In genomic region chr13:70913834-70914233, GRCm38 (mm10) we compare ENCODE assay signal across 18 mouse cellular contexts.
DNase-seq lines count a peak whose midpoint lies in the region; TF ChIP-seq lines count a peak whose summit lies in the region.
"Had no signal": no experiment of that assay in that cellular context is flagged by ENCODE, and none has a peak within 500 bp of the region (broad histone marks: within the 10 kb centered on the region; RNA-seq: fewer than 3 reads in every experiment).

No protein-coding gene starts in this region.

- TF ChIP-seq CTCF in CH12.LX (conservative IDR thresholded peaks at IDR 0.05 in 1 of 2, IDR thresholded peaks at IDR 0.05 in 1 of 2; ENCODE audit: low read depth in 2 of 2, low read length in 2 of 2) = no peak

- no peaks in the 10 kb centered on the region for H3K79me2 ChIP-seq in CH12.LX (replicated peaks; ENCODE audit: control insufficient read depth, extremely low read depth, insufficient read depth, poor library complexity, severe bottlenecking)

- H3K9me3 ChIP-seq in CH12.LX (replicated peaks; ENCODE audit: low read length) = no peaks in the 10 kb centered on the region
- no peaks in the 10 kb centered on the region for H3K9me3 ChIP-seq in ES-E14 (ENCODE audit: control insufficient read depth, insufficient read depth, low read depth, low read length)

- no peak overlapping the region for H3K4me3 ChIP-seq in CH12.LX (replicated peaks in 1 of 3; ENCODE audit: low read depth in 2 of 3, low read length in 2 of 3, poor library complexity in 1 of 3)
- H3K4me3 ChIP-seq in ES-E14 (ENCODE audit: insufficient read depth in 1 of 2, low read depth in 1 of 2, low read length in 2 of 2, poor library complexity in 1 of 2, severe bottlenecking in 1 of 2) = no peak overlapping the region

- TF ChIP-seq RAD21 in CH12.LX (IDR thresholded peaks at IDR 0.05; ENCODE audit: low read depth, low read length) = no peak

- no peak for TF ChIP-seq POLR2A in CH12.LX (IDR thresholded peaks at IDR 0.05; ENCODE audit: low read depth, low read length)

- in situ Hi-C loops in CH12.LX (cut with MboI; ENCODE audit: low pct_ligation_motif_present, low pct_unique_long_range_greater_than_20kb, low sequenced_read_pairs) = no loop called here
- in situ Hi-C loops in ES-E14 (cut with MboI; ENCODE audit: low sequenced_read_pairs in 2 of 2, unreplicated experiment in 2 of 2) = no loop called here

- H3K9ac ChIP-seq in CH12.LX (ENCODE audit: insufficient read depth, low read depth) = no peak overlapping the region
- H3K9ac ChIP-seq in ES-E14 (ENCODE audit: insufficient read depth, low read depth, low read length, poor library complexity, severe bottlenecking) = no peak overlapping the region

- H3K36me3 ChIP-seq in CH12.LX (replicated peaks in 1 of 2; ENCODE audit: control insufficient read depth in 1 of 2, insufficient read depth in 1 of 2, low read length in 1 of 2) (no peaks in the 10 kb centered on the region), ES-E14 (ENCODE audit: control insufficient read depth, insufficient read depth, low read length, poor library complexity, severe bottlenecking) (no peaks in the 10 kb centered on the region)
- H3K36me3 ChIP-seq: G1E had no signal

- no peak for TF ChIP-seq EP300 in CH12.LX (IDR thresholded peaks at IDR 0.05; ENCODE audit: low read length)

- no peaks in the 10 kb centered on the region for H3K27me3 ChIP-seq in CH12.LX (replicated peaks)
- H3K27me3 ChIP-seq: Patski had no signal

- DNase-seq in CH12.LX (ENCODE audit: extremely low read depth) (no peak), ES-E14 (ENCODE audit: low read depth, low spot score) (no peak)
- no peak for DNase-seq in left cerebral cortex, adult 11 months (ENCODE audit: low spot score)
- DNase-seq in lung, postnatal 4 days = no peak
- DNase-seq: adrenal gland, adult 2 months; adrenal gland, adult 8-10 months; adrenal gland, postnatal 10 days; adrenal gland, postnatal 14 days; adrenal gland, postnatal 25 days; adrenal gland, postnatal 36 days; B cell, adult 2 months; cerebellum, adult 11 months; cerebellum, adult 11-12 months; cerebellum, adult 18-20 months; cerebellum, adult 2 months; cerebellum, adult 8-10 months had no signal

- no peak overlapping the region for H3K27ac ChIP-seq in CH12.LX (ENCODE audit: insufficient read depth, low read depth)
- H3K27ac ChIP-seq in ES-E14 (ENCODE audit: insufficient read depth, low read depth, low read length, poor library complexity, severe bottlenecking) = no peak overlapping the region

- no peak overlapping the region for H3K4me2 ChIP-seq in CH12.LX (ENCODE audit: insufficient read depth, low read depth, poor library complexity, severe bottlenecking)

- H3K4me1 ChIP-seq in CH12.LX (ENCODE audit: control insufficient read depth in 1 of 2, insufficient read depth in 2 of 2) (no peaks in the 10 kb centered on the region), ES-E14 (ENCODE audit: control insufficient read depth in 2 of 2, insufficient read depth in 2 of 2, low read length in 2 of 2, poor library complexity in 1 of 2) (no peaks in the 10 kb centered on the region)

- dilution Hi-C loops in CH12.LX (cut with MboI; ENCODE audit: extremely low pct_ligation_motif_present, extremely low pct_unique_long_range_greater_than_20kb, low sequenced_read_pairs) = no loop called here

TF ChIP-seq in CH12.LX, 34 proteins besides CTCF, POLR2A, EP300 and RAD21:
- TF ChIP-seq PAX5 (IDR thresholded peaks at IDR 0.05; ENCODE audit: low read length) (no peak), MEF2A (IDR thresholded peaks at IDR 0.05; ENCODE audit: borderline replicate concordance, low read depth, low read length) (no peak), MAFK (IDR thresholded peaks at IDR 0.05; ENCODE audit: insufficient replicate concordance, low read length) (peak; percentile 62; the same call in 1 of the 2 replicates)

TF ChIP-seq in ES-E14, 5 proteins besides CTCF, POLR2A, EP300 and RAD21:
- TF ChIP-seq ZC3H11A (IDR thresholded peaks at IDR 0.05; ENCODE audit: borderline replicate concordance, low read depth, low read length) = no peak
- peak; percentile 67 for TF ChIP-seq MAFK (IDR thresholded peaks at IDR 0.05; ENCODE audit: insufficient read depth, low read depth, low read length)
- no peak for TF ChIP-seq ZNF384 (IDR thresholded peaks at IDR 0.05; ENCODE audit: low read depth, low read length)
TF ChIP-seq in ES-E14: peak in this region for 1.
